Mouse (Mus musculus): Measurements from ENCODE around the gene Dapk1.

- no peak for TF ChIP-seq GATA1 (IDR thresholded peaks at IDR 0.05; ENCODE audit: low read length)
- no peak for TF ChIP-seq TAL1 (IDR thresholded peaks at IDR 0.05; ENCODE audit: low read length)
Measured at GRCm38 (mm10) chr13:60744078-60744460, 142.3 kb downstream of the Dapk1 start.

Data from erythroblast, embryonic 14.5 days (primary cell).